In the genomic region with DNA sequence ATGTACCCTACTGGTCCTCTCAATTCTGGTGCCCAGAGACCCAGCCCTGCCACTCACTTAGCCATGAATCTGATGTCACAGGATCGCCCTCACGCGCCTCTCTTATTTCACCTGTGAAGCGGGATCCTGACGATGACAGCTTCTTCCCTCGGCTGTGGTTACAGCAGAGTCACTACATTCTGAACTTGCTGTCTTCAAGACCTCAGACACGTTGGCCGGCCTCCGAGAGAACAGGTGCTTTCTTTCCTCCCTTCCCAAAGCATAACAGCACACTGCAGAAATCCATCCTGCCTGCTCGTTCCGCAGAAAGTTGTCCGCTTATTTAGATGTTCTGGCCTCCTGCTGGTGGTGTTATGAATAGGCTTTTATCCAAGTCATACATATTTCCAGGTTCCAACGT, we compare ENCODE assay signal across 26 mouse cellular contexts. TPM values are rescaled to one million over a fixed set of nuclear protein-coding genes. Genes with fewer than 3 reads are reported as not detected.
DNase-seq lines count a peak whose midpoint lies in the region; ATAC-seq and TF ChIP-seq lines count a peak whose summit lies in the region.
"Had no signal": no experiment of that assay in that cellular context is flagged by ENCODE, and none has a peak within 500 bp of the region (broad histone marks: within the 10 kb centered on the region; RNA-seq: fewer than 3 reads in every experiment).

No protein-coding gene starts in this region.

- WGBS in forebrain, postnatal 0 days: 80% methylated on average over 13 of the region's 13 CpGs
- 92% methylated on average over 13 of the region's 13 CpGs for WGBS in forebrain, embryonic 10.5 days

- no peak overlapping the region for H3K9ac ChIP-seq in forebrain, postnatal 0 days
- H3K9ac ChIP-seq: intestine, embryonic 15.5 days; limb, embryonic 12.5 days; liver, embryonic 15.5 days; lung, embryonic 14.5 days; neural tube, embryonic 13.5 days; stomach, embryonic 15.5 days had no signal

- no peak overlapping the region for H3K4me2 ChIP-seq in forebrain, postnatal 0 days (ENCODE audit: low read depth)
- H3K4me2 ChIP-seq: intestine, embryonic 15.5 days; limb, embryonic 12.5 days; liver, embryonic 15.5 days; lung, embryonic 14.5 days; midbrain, embryonic 11.5 days; neural tube, embryonic 13.5 days; stomach, embryonic 15.5 days had no signal

- H3K4me1 ChIP-seq in forebrain, postnatal 0 days (ENCODE audit: insufficient read depth): no peaks in the 10 kb centered on the region
- no peaks in the 10 kb centered on the region for H3K4me1 ChIP-seq in forebrain, embryonic 10.5 days
- H3K4me1 ChIP-seq: intestine, embryonic 15.5 days; limb, embryonic 12.5 days; liver, embryonic 15.5 days; neural tube, embryonic 13.5 days; stomach, embryonic 15.5 days had no signal

- H3K27me3 ChIP-seq in forebrain, postnatal 0 days (ENCODE audit: insufficient read depth, low read length): no peaks in the 10 kb centered on the region
- H3K27me3 ChIP-seq in forebrain, embryonic 10.5 days (ENCODE audit: poor library complexity, severe bottlenecking): no peaks in the 10 kb centered on the region
- H3K27me3 ChIP-seq: CH12.LX; intestine, embryonic 15.5 days; limb, embryonic 12.5 days; liver, embryonic 15.5 days; neural tube, embryonic 13.5 days; stomach, embryonic 15.5 days had no signal

- no peak for DNase-seq in forebrain, postnatal 0 days
- DNase-seq in forebrain, embryonic 10.5 days (ENCODE audit: extremely low spot score, low spot score): no peak
- peak; percentile 18 for DNase-seq in layer of hippocampus, adult 11-12 months (ENCODE audit: low spot score)
- DNase-seq in layer of hippocampus, adult 8-10 months (ENCODE audit: low spot score in 2 of 2): no peak
- peak; percentile 41 for DNase-seq in brain, adult 2 months (ENCODE audit: low read depth, low spot score)
- DNase-seq in gastrocnemius, postnatal 25 days: peak; percentile 46
- no peak for DNase-seq in cerebellum, adult 8-10 months
- DNase-seq: adrenal gland, adult 8-10 months; cerebellum, adult 9-10 months; cerebellum, postnatal 36 days; heart, postnatal 14 days; kidney, adult 9 months; kidney, postnatal 25 days; lung, embryonic 14.5 days; lung, postnatal 14 days; thymus, postnatal 14 days had no signal

- ATAC-seq in forebrain, postnatal 0 days: no peak
- no peak for ATAC-seq in megakaryocyte progenitor cell, adult 5-6 weeks (replicated peaks; ENCODE audit: poor library complexity)
- ATAC-seq: forebrain, embryonic 14.5 days; hindbrain, embryonic 16.5 days; intestine, embryonic 15.5 days had no signal

- no peak overlapping the region for H3K27ac ChIP-seq in forebrain, postnatal 0 days (ENCODE audit: low read depth, low read length)
- H3K27ac ChIP-seq in forebrain, embryonic 10.5 days: no peak overlapping the region
- H3K27ac ChIP-seq: intestine, embryonic 15.5 days; limb, embryonic 12.5 days; liver, embryonic 15.5 days; neural tube, embryonic 13.5 days; stomach, embryonic 15.5 days had no signal

- H3K4me3 ChIP-seq in forebrain, postnatal 0 days (ENCODE audit: low read depth, low read length): no peak overlapping the region
- no peak overlapping the region for H3K4me3 ChIP-seq in forebrain, embryonic 10.5 days
- H3K4me3 ChIP-seq: intestine, embryonic 15.5 days; limb, embryonic 12.5 days; liver, embryonic 15.5 days; neural tube, embryonic 13.5 days; stomach, embryonic 15.5 days had no signal

- no peaks in the 10 kb centered on the region for H3K9me3 ChIP-seq in forebrain, postnatal 0 days (ENCODE audit: low read length)
- no peaks in the 10 kb centered on the region; the same call in 1 of the 2 replicates for H3K9me3 ChIP-seq in forebrain, embryonic 10.5 days
- H3K9me3 ChIP-seq: intestine, embryonic 15.5 days; limb, embryonic 12.5 days; liver, embryonic 15.5 days; neural tube, embryonic 13.5 days; stomach, embryonic 15.5 days had no signal

- no peaks in the 10 kb centered on the region for H3K36me3 ChIP-seq in forebrain, postnatal 0 days (ENCODE audit: insufficient read depth)
- H3K36me3 ChIP-seq in forebrain, embryonic 10.5 days (replicated peaks): no peaks in the 10 kb centered on the region
- H3K36me3 ChIP-seq: intestine, embryonic 15.5 days; limb, embryonic 12.5 days; liver, embryonic 15.5 days; neural tube, embryonic 13.5 days; stomach, embryonic 15.5 days had no signal

- peak; percentile 25; the same call in 1 of the 2 replicates for TF ChIP-seq CTCF in forebrain, postnatal 0 days (IDR thresholded peaks at IDR 0.05; ENCODE audit: low read depth)

RNA-seq across cellular contexts. Expression of a gene that starts 13.9 kb away (rescaled TPM):
- 1.6 and 1.8 TPM in 2 replicates for total RNA-seq in forebrain, postnatal 0 days (2014; rRNA removed)
- 0.55 and 0.57 TPM in 2 replicates for polyA plus RNA-seq in forebrain, postnatal 0 days (2015; fragmentation: Nextera tagmentation; extraction: Ambion mirVana)
- polyA plus RNA-seq in forebrain, embryonic 10.5 days (2016; fragmentation: Nextera tagmentation; extraction: Ambion mirVana): not detected in 2 replicates
- total RNA-seq in layer of hippocampus, adult 8-10 months (2022): 10 to 100 TPM; 19.2 to 25.4 (median 21.7) TPM
- total RNA-seq in gastrocnemius, postnatal 25 days (2021): 10 to 100 TPM; 17.9 to 25.7 TPM
- total RNA-seq in megakaryocyte progenitor cell, adult 5-6 weeks (2015): not detected in 2 replicates
- 0.04 and 0.10 TPM in 2 replicates for total RNA-seq in megakaryocyte progenitor cell, adult 5-6 weeks (2017)
- total RNA-seq: CH12.LX had no signal
- polyA plus RNA-seq: lung, embryonic 14.5 days; midbrain, embryonic 11.5 days had no signal

Comparison
In these comparisons a context has a peak if more than half of its experiments do, and no peak if none do; other contexts are left out.
1. DNase-seq: peak in layer of hippocampus, adult 11-12 months (single experiment), brain, adult 2 months (single experiment) and gastrocnemius, postnatal 25 days (single experiment); none in forebrain, postnatal 0 days (single experiment), forebrain, embryonic 10.5 days (single experiment), layer of hippocampus, adult 8-10 months (0 of 2) and cerebellum, adult 8-10 months (single experiment).